Comparison of ENCODE assay signal across 10 mouse cellular contexts in the genomic region with DNA sequence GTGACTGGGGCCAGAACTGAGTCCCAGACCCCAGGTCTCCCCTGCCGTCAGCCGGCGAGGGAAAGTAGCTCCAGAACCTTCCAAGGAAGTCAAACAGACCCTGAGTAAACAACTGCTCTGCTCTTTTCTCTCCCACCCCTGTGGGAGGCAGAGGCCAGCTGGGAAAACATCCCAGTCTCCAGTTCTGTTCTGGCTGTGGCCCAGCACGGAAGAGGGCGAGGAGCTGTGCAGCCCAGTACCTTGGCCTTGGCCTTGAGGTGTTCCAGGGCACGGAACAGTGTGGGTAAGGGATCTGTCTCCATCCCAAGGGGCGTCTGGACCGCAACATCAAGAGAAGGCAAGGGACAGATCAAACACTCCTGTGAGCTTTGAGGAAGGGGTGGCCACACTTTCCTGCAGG. TPM values are rescaled to one million over a fixed set of nuclear protein-coding genes. Genes with fewer than 3 reads are reported as not detected.
DNase-seq lines count a peak whose midpoint lies in the region; ATAC-seq and TF ChIP-seq lines count a peak whose summit lies in the region.
"Had no signal": no experiment of that assay in that cellular context is flagged by ENCODE, and none has a peak within 500 bp of the region (broad histone marks: within the 10 kb centered on the region; RNA-seq: fewer than 3 reads in every experiment).

No protein-coding gene starts in this region.

- no peaks in the 10 kb centered on the region for H3K27me3 ChIP-seq in midbrain, embryonic 12.5 days
- H3K27me3 ChIP-seq in midbrain, embryonic 16.5 days (ENCODE audit: control insufficient read depth, insufficient read depth, low read depth, low read length), result no peaks in the 10 kb centered on the region
- no peaks in the 10 kb centered on the region for H3K27me3 ChIP-seq in heart, embryonic 16.5 days (ENCODE audit: control insufficient read depth, insufficient read depth, low read length)
- H3K27me3 ChIP-seq in testis, adult 2 months (ENCODE audit: control insufficient read depth, insufficient read depth, low read length), result no peaks in the 10 kb centered on the region
- H3K27me3 ChIP-seq: neural tube, embryonic 12.5 days had no signal

- peak; percentile 44; the same call in 1 of the 2 replicates for TF ChIP-seq POLR2A in testis, adult 2 months (IDR thresholded peaks at IDR 0.05; ENCODE audit: control insufficient read depth, low read depth, low read length)

- H3K9ac ChIP-seq in midbrain, embryonic 12.5 days (replicated peaks), result no peak overlapping the region
- no peak overlapping the region for H3K9ac ChIP-seq in midbrain, embryonic 16.5 days (ENCODE audit: low read depth, low read length)
- no peak overlapping the region for H3K9ac ChIP-seq in heart, embryonic 16.5 days (ENCODE audit: low read length)
- H3K9ac ChIP-seq: neural tube, embryonic 12.5 days had no signal

- peak overlapping the region; percentile 4; the same call in 1 of the 2 replicates for H3K27ac ChIP-seq in midbrain, embryonic 12.5 days (replicated peaks)
- H3K27ac ChIP-seq in midbrain, embryonic 16.5 days (ENCODE audit: low read length), result no peak overlapping the region; the same call in 1 of the 2 replicates
- peak overlapping the region; percentile 53 for H3K27ac ChIP-seq in heart, embryonic 16.5 days (ENCODE audit: low read length)
- peak overlapping the region; percentile 67 for H3K27ac ChIP-seq in testis, adult 2 months (ENCODE audit: control insufficient read depth, insufficient read depth, low read depth, low read length)
- H3K27ac ChIP-seq: neural tube, embryonic 12.5 days had no signal

- TF ChIP-seq CTCF in testis, adult 2 months (IDR thresholded peaks at IDR 0.05; ENCODE audit: control insufficient read depth, insufficient read depth, insufficient replicate concordance, low read depth, low read length), result no peak

- H3K4me1 ChIP-seq in midbrain, embryonic 12.5 days, result peaks cover 4% of the 10 kb centered on the region; the same call in 1 of the 2 replicates
- no peaks in the 10 kb centered on the region for H3K4me1 ChIP-seq in midbrain, embryonic 16.5 days (ENCODE audit: control insufficient read depth, insufficient read depth, low read length)
- H3K4me1 ChIP-seq in heart, embryonic 16.5 days (ENCODE audit: control insufficient read depth, insufficient read depth, low read length), result no peaks in the 10 kb centered on the region; the same call in 1 of the 2 replicates
- H3K4me1 ChIP-seq in testis, adult 2 months (ENCODE audit: control insufficient read depth, insufficient read depth, low read length), result peaks cover 17% of the 10 kb centered on the region

- no peak overlapping the region for H3K4me2 ChIP-seq in midbrain, embryonic 12.5 days (replicated peaks)
- H3K4me2 ChIP-seq in midbrain, embryonic 16.5 days (ENCODE audit: low read length), result no peak overlapping the region
- H3K4me2 ChIP-seq in heart, embryonic 16.5 days (ENCODE audit: low read depth, low read length), result no peak overlapping the region
- H3K4me2 ChIP-seq: neural tube, embryonic 12.5 days had no signal

- intact Hi-C loops in left cerebral cortex, postnatal 36 days (cut with DNase I), result no loop called here

- H3K4me3 ChIP-seq in midbrain, embryonic 12.5 days, result no peak overlapping the region
- no peak overlapping the region for H3K4me3 ChIP-seq in midbrain, embryonic 16.5 days (ENCODE audit: low read depth, low read length)
- H3K4me3 ChIP-seq in heart, embryonic 16.5 days (ENCODE audit: low read length), result no peak overlapping the region
- no peak overlapping the region for H3K4me3 ChIP-seq in testis, adult 2 months (ENCODE audit: control insufficient read depth, low read depth, low read length)
- H3K4me3 ChIP-seq: neural tube, embryonic 12.5 days had no signal

- peak; percentile 65 to 78 for DNase-seq in lung, adult 18-20 months
- DNase-seq in left cerebral cortex, adult 9 months (ENCODE audit: low spot score in 2 of 2), result no peak
- DNase-seq in left cerebral cortex, postnatal 36 days (ENCODE audit: low spot score in 2 of 2), result no peak

- ATAC-seq in midbrain, embryonic 12.5 days (ENCODE audit: low FRiP score, low read depth), result no peak
- ATAC-seq in midbrain, embryonic 16.5 days, result no peak
- ATAC-seq in heart, embryonic 16.5 days (replicated peaks; ENCODE audit: extremely low read depth, insufficient read depth, low FRiP score), result peak; percentile 46; the same call in 1 of the 2 replicates
- no peak for ATAC-seq in megakaryocyte progenitor cell, adult 5-6 weeks (replicated peaks; ENCODE audit: poor library complexity)

- no peaks in the 10 kb centered on the region for H3K36me3 ChIP-seq in midbrain, embryonic 12.5 days
- H3K36me3 ChIP-seq in midbrain, embryonic 16.5 days (ENCODE audit: control insufficient read depth, insufficient read depth, low read length), result no peaks in the 10 kb centered on the region
- no peaks in the 10 kb centered on the region for H3K36me3 ChIP-seq in heart, embryonic 16.5 days (ENCODE audit: control insufficient read depth, insufficient read depth)
- H3K36me3 ChIP-seq in testis, adult 2 months (ENCODE audit: control insufficient read depth, insufficient read depth, low read length), result no peaks in the 10 kb centered on the region
- H3K36me3 ChIP-seq: neural tube, embryonic 12.5 days had no signal

- H3K9me3 ChIP-seq in midbrain, embryonic 12.5 days, result no peaks in the 10 kb centered on the region
- H3K9me3 ChIP-seq in midbrain, embryonic 16.5 days (replicated peaks; ENCODE audit: control insufficient read depth, low read length, poor library complexity, severe bottlenecking), result no peaks in the 10 kb centered on the region
- H3K9me3 ChIP-seq in heart, embryonic 16.5 days (replicated peaks; ENCODE audit: control insufficient read depth, low read length), result no peaks in the 10 kb centered on the region
- H3K9me3 ChIP-seq: neural tube, embryonic 12.5 days had no signal

- WGBS in midbrain, embryonic 12.5 days, result 82% methylated on average over 8 of the region's 8 CpGs
- 80% methylated on average over 8 of the region's 8 CpGs for WGBS in midbrain, embryonic 16.5 days
- 49% methylated on average over 8 of the region's 8 CpGs for WGBS in heart, embryonic 16.5 days

RNA-seq across cellular contexts. Expression of gene Slc7a5, which starts 14.6 kb away (rescaled TPM):
- polyA plus RNA-seq in midbrain, embryonic 12.5 days (2016; fragmentation: Nextera tagmentation; extraction: Ambion mirVana), result 37.6 and 37.9 TPM in 2 replicates
- 48.9 and 50.8 TPM in 2 replicates for polyA plus RNA-seq in midbrain, embryonic 16.5 days (2015; fragmentation: Nextera tagmentation; extraction: Ambion mirVana)
- 14.4 TPM in 2 replicates for polyA plus RNA-seq in heart, embryonic 16.5 days (2015; fragmentation: Nextera tagmentation; extraction: Ambion mirVana)
- polyA plus RNA-seq in testis, adult 2 months (2012; rRNA removed), result 84.9 and 104 TPM in 2 replicates
- 10 to 100 TPM; 61.9 to 73.8 TPM for total RNA-seq in left cerebral cortex, postnatal 36 days (2021)
- total RNA-seq in megakaryocyte progenitor cell, adult 5-6 weeks (2015), result 46.4 and 57.5 TPM in 2 replicates
- 25.8 and 31.7 TPM in 2 replicates for total RNA-seq in megakaryocyte progenitor cell, adult 5-6 weeks (2017)

RNA-seq across cellular contexts. Expression of gene Car5a, which starts 22.6 kb away (rescaled TPM):
- polyA plus RNA-seq in midbrain, embryonic 12.5 days (2016; fragmentation: Nextera tagmentation; extraction: Ambion mirVana), result 0.23 TPM in 1 of 2 replicates, not detected in the other
- polyA plus RNA-seq in midbrain, embryonic 16.5 days (2015; fragmentation: Nextera tagmentation; extraction: Ambion mirVana), result 0.55 and 0.60 TPM in 2 replicates
- polyA plus RNA-seq in heart, embryonic 16.5 days (2015; fragmentation: Nextera tagmentation; extraction: Ambion mirVana), result not detected in 2 replicates
- polyA plus RNA-seq in testis, adult 2 months (2012; rRNA removed), result not detected in 2 replicates
- not detected for total RNA-seq in left cerebral cortex, postnatal 36 days (2021)
- total RNA-seq in megakaryocyte progenitor cell, adult 5-6 weeks (2015), result not detected in 2 replicates
- total RNA-seq in megakaryocyte progenitor cell, adult 5-6 weeks (2017), result not detected in 2 replicates
- total RNA-seq: left cerebral cortex, postnatal 10 days had no signal

RNA-seq across cellular contexts. Expression of gene Banp, which starts 27.4 kb away (rescaled TPM):
- polyA plus RNA-seq in midbrain, embryonic 12.5 days (2016; fragmentation: Nextera tagmentation; extraction: Ambion mirVana), result 58.8 and 66.6 TPM in 2 replicates
- polyA plus RNA-seq in midbrain, embryonic 16.5 days (2015; fragmentation: Nextera tagmentation; extraction: Ambion mirVana), result 54.7 and 55.7 TPM in 2 replicates
- 31.2 and 33.1 TPM in 2 replicates for polyA plus RNA-seq in heart, embryonic 16.5 days (2015; fragmentation: Nextera tagmentation; extraction: Ambion mirVana)
- polyA plus RNA-seq in testis, adult 2 months (2012; rRNA removed), result 15.6 and 18.6 TPM in 2 replicates
- total RNA-seq in left cerebral cortex, postnatal 36 days (2021), result 10 to 100 TPM; 25.8 to 47.8 TPM
- total RNA-seq in megakaryocyte progenitor cell, adult 5-6 weeks (2015), result 7.5 and 9.0 TPM in 2 replicates
- total RNA-seq in megakaryocyte progenitor cell, adult 5-6 weeks (2017), result 21.8 and 41.2 TPM in 2 replicates

Comparison
In these comparisons a context has a peak if more than half of its experiments do, and no peak if none do; other contexts are left out.
1. DNase-seq: peak in lung, adult 18-20 months (2 of 2); none in left cerebral cortex, adult 9 months (0 of 2) and left cerebral cortex, postnatal 36 days (0 of 2).